Mouse (Mus musculus) midbrain, embryonic 12.5 days (tissue): ENCODE measurements around the gene 4930505A04Rik. TPM values are rescaled to one million over a fixed set of nuclear protein-coding genes. Genes with fewer than 3 reads are reported as not detected.
A peak's percentile ranks its signal among the peaks of the same experiment; 100 is the strongest.

ENCODE experiments used
- ATAC-seq: fragments of 200-750 bp; cut with Nextera tagmentation; 2 replicates; pipeline ENCODE4 v1.8.0; 2017; ENCODE audit warnings: low read depth, moderate TSS enrichment, moderate library complexity; ENCODE audit not compliant: low FRiP score
- H3K27ac ChIP-seq: fragments of 300-500 bp; sonication (generic); replicated peaks from 2 replicates; pipeline ENCODE4 v1.5.1; 2016; ENCODE audit warnings: mild to moderate bottlenecking
- H3K27me3 ChIP-seq: fragments of 300-500 bp; sonication (generic); 2 replicates; pipeline ENCODE4 v1.6.1; 2016; ENCODE audit warnings: mild to moderate bottlenecking
- H3K36me3 ChIP-seq: fragments of 300-500 bp; sonication (generic); 2 replicates; pipeline ENCODE4 v1.6.1; 2016
- H3K4me1 ChIP-seq: fragments of 300-500 bp; sonication (generic); 2 replicates; pipeline ENCODE4 v1.6.1; 2016
- H3K4me2 ChIP-seq: fragments of 300-500 bp; sonication (generic); replicated peaks from 2 replicates; pipeline ENCODE4 v1.6.1; 2016; ENCODE audit warnings: mild to moderate bottlenecking, moderate library complexity
- H3K4me3 ChIP-seq: fragments of 300-500 bp; sonication (generic); 2 replicates; pipeline ENCODE4 v1.5.1; 2016; ENCODE audit warnings: mild to moderate bottlenecking
- H3K9ac ChIP-seq: fragments of 300-500 bp; sonication (generic); replicated peaks from 2 replicates; pipeline ENCODE4 v1.6.1; 2016; ENCODE audit warnings: mild to moderate bottlenecking, moderate library complexity
- H3K9me3 ChIP-seq: fragments of 300-500 bp; sonication (generic); 2 replicates; pipeline ENCODE4 v1.6.1; 2016; ENCODE audit warnings: mild to moderate bottlenecking
- WGBS: fragments of 180-500 bp; shearing (Covaris S2); methylation state at CpG from one replicate; pipeline ENCODE4 v1.1.7; 2016; 5-methylcytosine and 5-hydroxymethylcytosine counted together
- polyA plus RNA-seq: library from polyadenylated mRNA; unstranded; fragments of >200 nt; fragmentation: Nextera tagmentation; extraction: Ambion mirVana; gene quantifications from 2 replicates; pipeline ENCODE4 v1.2.1, GENCODE M21; 2016

4930505A04Rik gene
- polyA plus RNA-seq: not detected in 2 replicates

DNA sequence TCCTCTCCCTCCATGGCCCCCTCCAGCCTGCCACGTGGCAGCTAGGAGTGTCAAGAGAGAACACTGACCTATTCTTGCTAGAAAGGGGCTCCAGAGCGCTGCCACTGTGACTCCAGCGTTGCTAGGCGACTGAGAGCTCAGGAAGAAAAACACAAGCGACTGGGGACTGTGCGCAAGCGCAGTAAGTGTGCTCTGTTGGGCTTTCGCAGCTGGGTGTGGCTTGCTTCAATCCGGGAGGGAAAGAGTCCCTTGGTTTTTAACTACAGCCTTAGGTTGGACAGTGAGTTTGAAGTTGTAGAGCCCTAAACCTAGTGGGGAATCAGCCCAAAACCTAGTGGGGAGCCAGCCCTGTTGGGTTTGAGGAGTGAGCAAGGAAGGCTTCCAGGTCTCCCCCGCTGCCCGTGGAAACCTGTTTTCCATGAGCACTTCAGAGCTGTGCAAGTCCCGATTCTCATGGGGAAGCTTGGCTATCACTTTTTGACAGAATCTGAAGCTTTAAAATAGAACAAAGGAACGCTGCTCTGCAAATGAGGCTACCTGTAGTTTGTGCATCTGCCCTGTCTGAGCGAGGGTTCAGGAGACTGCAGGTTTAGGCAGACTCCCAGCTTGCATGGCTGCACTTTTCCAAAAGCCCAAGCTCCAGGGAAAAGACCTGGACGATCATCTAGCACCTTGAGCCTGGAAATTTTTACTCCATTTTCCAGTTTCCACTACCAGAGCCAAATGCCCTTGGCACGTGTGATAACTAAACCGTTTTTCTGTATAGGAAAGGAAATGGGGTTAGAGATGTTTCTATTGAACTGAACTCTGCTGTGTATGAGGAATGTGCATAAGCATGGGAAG is at the start of gene 4930505A04Rik:
4930505A04Rik (minus strand) TSS at position 77 of the 843 bp plus-strand sequence.
- peak within 1 kb of the TSS; percentile 65; the same call in 1 of the 2 replicates for H3K9ac ChIP-seq
- no peaks in the 10 kb centered on the region for H3K36me3 ChIP-seq
- peaks cover 11% of the 10 kb centered on the region; the same call in 1 of the 2 replicates for H3K4me1 ChIP-seq
- no peaks in the 10 kb centered on the region for H3K9me3 ChIP-seq
- H3K4me2 ChIP-seq: peak within 1 kb of the TSS; percentile 68
- ATAC-seq: peak; percentile 99
- 11% methylated on average over 17 of the region's 17 CpGs for WGBS
- peaks cover 13% of the 10 kb centered on the region; the same call in 1 of the 2 replicates for H3K27me3 ChIP-seq
- peak within 1 kb of the TSS; percentile 50 for H3K4me3 ChIP-seq
- H3K27ac ChIP-seq: no peak within 1 kb of the TSS

GRCm38 (mm10) chr11:30517133-30517532 is 45.5 kb upstream of the 4930505A04Rik start:
- no peaks in the 10 kb centered on the region for H3K9me3 ChIP-seq
- no peak overlapping the region for H3K9ac ChIP-seq
- no peaks in the 10 kb centered on the region for H3K27me3 ChIP-seq
- no peak overlapping the region for H3K4me3 ChIP-seq
- H3K4me1 ChIP-seq: no peaks in the 10 kb centered on the region
- ATAC-seq: no peak
- H3K36me3 ChIP-seq: no peaks in the 10 kb centered on the region
- WGBS: 82% methylated on average over 2 of the region's 2 CpGs
- no peak overlapping the region for H3K4me2 ChIP-seq
- H3K27ac ChIP-seq: no peak overlapping the region

DNA sequence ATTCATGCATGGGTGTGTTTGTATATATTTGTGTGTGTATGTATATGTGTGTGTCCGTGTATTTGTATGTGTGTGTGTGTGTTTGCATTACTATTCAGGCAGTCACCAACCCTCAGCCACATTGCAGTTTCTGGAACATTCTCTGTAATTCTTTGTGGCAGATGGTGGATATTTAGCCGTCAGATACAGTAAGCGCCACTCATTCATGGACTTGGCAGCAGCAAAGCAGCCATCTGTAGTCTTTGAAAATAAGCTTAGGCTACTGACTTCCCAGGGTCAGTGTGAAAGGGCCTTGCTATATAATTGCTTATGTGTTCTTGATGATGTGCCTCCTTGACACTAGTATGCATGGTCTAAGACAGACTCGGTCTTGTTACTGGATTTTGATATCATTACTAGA is 36.6 kb upstream of the 4930505A04Rik start:
- WGBS: 92% methylated on average over 4 of the region's 4 CpGs
- H3K36me3 ChIP-seq: no peaks in the 10 kb centered on the region
- ATAC-seq: no peak
- H3K9ac ChIP-seq: no peak overlapping the region
- H3K4me3 ChIP-seq: no peak overlapping the region
- no peaks in the 10 kb centered on the region for H3K27me3 ChIP-seq
- no peaks in the 10 kb centered on the region for H3K4me1 ChIP-seq
- H3K9me3 ChIP-seq: no peaks in the 10 kb centered on the region
- no peak overlapping the region for H3K4me2 ChIP-seq
- no peak overlapping the region for H3K27ac ChIP-seq

- H3K4me3 ChIP-seq: no peak overlapping the region
- H3K9ac ChIP-seq: no peak overlapping the region
- ATAC-seq: no peak
- H3K9me3 ChIP-seq: no peaks in the 10 kb centered on the region
- WGBS: 68% methylated on average over 3 of the region's 3 CpGs
- H3K4me2 ChIP-seq: no peak overlapping the region
- no peaks in the 10 kb centered on the region for H3K4me1 ChIP-seq
- H3K27me3 ChIP-seq: no peaks in the 10 kb centered on the region
- H3K36me3 ChIP-seq: no peaks in the 10 kb centered on the region
- H3K27ac ChIP-seq: no peak overlapping the region
Observed at GRCm38 (mm10) chr11:30498738-30499355, 27.2 kb upstream of the 4930505A04Rik start.

GRCm38 (mm10) chr11:30497151-30497550 is 25.5 kb upstream of the 4930505A04Rik start:
- Histone ChIP-seq H3K4me3 (no peak overlapping the region), H3K9me3 (no peaks in the 10 kb centered on the region), H3K27me3 (no peaks in the 10 kb centered on the region), H3K4me1 (no peaks in the 10 kb centered on the region), H3K9ac (no peak overlapping the region), H3K27ac (no peak overlapping the region), H3K36me3 (no peaks in the 10 kb centered on the region), H3K4me2 (no peak overlapping the region)
- WGBS: 55% methylated on average over 2 of the region's 2 CpGs
- no peak for ATAC-seq

- H3K4me3 ChIP-seq: no peak overlapping the region
- ATAC-seq: no peak
- no peaks in the 10 kb centered on the region for H3K9me3 ChIP-seq
- H3K4me2 ChIP-seq: no peak overlapping the region
- H3K27ac ChIP-seq: no peak overlapping the region
- no peaks in the 10 kb centered on the region for H3K4me1 ChIP-seq
- no peak overlapping the region for H3K9ac ChIP-seq
- no peaks in the 10 kb centered on the region for H3K36me3 ChIP-seq
- no peaks in the 10 kb centered on the region for H3K27me3 ChIP-seq
Observed at GRCm38 (mm10) chr11:30491515-30492260, 20.1 kb upstream of the 4930505A04Rik start.

- no peak for ATAC-seq
- Histone ChIP-seq H3K9ac (no peak overlapping the region), H3K36me3 (no peaks in the 10 kb centered on the region), H3K4me1 (no peaks in the 10 kb centered on the region), H3K27ac (no peak overlapping the region), H3K9me3 (no peaks in the 10 kb centered on the region), H3K4me2 (no peak overlapping the region), H3K4me3 (no peak overlapping the region), H3K27me3 (no peaks in the 10 kb centered on the region)
- 77% methylated on average over 9 of the region's 10 CpGs for WGBS
Observed at GRCm38 (mm10) chr11:30488183-30488582, 16.6 kb upstream of the 4930505A04Rik start.

- no peak for ATAC-seq
- Histone ChIP-seq H3K4me1 (no peaks in the 10 kb centered on the region), H3K27ac (no peak overlapping the region), H3K9ac (no peak overlapping the region), H3K4me2 (no peak overlapping the region), H3K9me3 (no peaks in the 10 kb centered on the region), H3K36me3 (no peaks in the 10 kb centered on the region), H3K4me3 (no peak overlapping the region), H3K27me3 (no peaks in the 10 kb centered on the region)
- 94% methylated on average over 4 of the region's 4 CpGs for WGBS
Observed at GRCm38 (mm10) chr11:30483286-30483685, 11.7 kb upstream of the 4930505A04Rik start.

- no peaks in the 10 kb centered on the region for H3K9me3 ChIP-seq
- H3K27ac ChIP-seq: no peak overlapping the region
- H3K27me3 ChIP-seq: peaks cover 13% of the 10 kb centered on the region; the same call in 1 of the 2 replicates
- H3K4me1 ChIP-seq: peaks cover 11% of the 10 kb centered on the region; the same call in 1 of the 2 replicates
- peak; percentile 14; the same call in 1 of the 2 replicates for ATAC-seq
- 75% methylated on average over 8 of the region's 8 CpGs for WGBS
- H3K9ac ChIP-seq: no peak overlapping the region
- H3K4me2 ChIP-seq: peak overlapping the region; percentile 68; the same call in 1 of the 2 replicates
- no peaks in the 10 kb centered on the region for H3K36me3 ChIP-seq
- H3K4me3 ChIP-seq: no peak overlapping the region
Observed at GRCm38 (mm10) chr11:30471187-30471586, 440 bp downstream of the 4930505A04Rik start.

- no peak overlapping the region for H3K9ac ChIP-seq
- no peak overlapping the region for H3K27ac ChIP-seq
- no peaks in the 10 kb centered on the region for H3K27me3 ChIP-seq
- ATAC-seq: no peak
- H3K9me3 ChIP-seq: no peaks in the 10 kb centered on the region
- 93% methylated on average over 4 of the region's 4 CpGs for WGBS
- H3K4me3 ChIP-seq: no peak overlapping the region
- no peaks in the 10 kb centered on the region for H3K36me3 ChIP-seq
- no peak overlapping the region for H3K4me2 ChIP-seq
- no peaks in the 10 kb centered on the region for H3K4me1 ChIP-seq
Observed at GRCm38 (mm10) chr11:30454331-30454730, 17.3 kb downstream of the 4930505A04Rik start.

DNA sequence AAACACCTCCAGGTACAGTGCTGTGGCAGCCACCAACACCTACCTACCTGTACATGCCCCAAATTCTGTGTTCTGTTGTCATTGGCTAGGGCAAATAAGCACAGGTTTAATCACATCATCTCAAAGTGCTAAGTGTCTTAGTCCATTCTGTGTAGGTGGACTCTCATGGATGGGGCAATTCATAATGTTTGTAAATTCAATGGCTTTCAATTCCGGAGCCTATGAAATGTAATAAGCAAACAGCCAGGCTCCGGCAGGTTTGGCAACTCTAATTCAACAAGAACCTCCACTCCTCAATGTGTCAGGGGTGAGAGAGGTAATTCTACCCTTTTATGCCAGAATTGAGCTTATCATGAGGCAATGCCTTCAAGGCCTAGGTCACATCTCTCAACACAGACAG is 23.5 kb downstream of the 4930505A04Rik start:
- Histone ChIP-seq H3K9me3 (no peaks in the 10 kb centered on the region), H3K9ac (no peak overlapping the region), H3K4me1 (no peaks in the 10 kb centered on the region), H3K36me3 (no peaks in the 10 kb centered on the region), H3K4me2 (no peak overlapping the region), H3K4me3 (no peak overlapping the region), H3K27me3 (no peaks in the 10 kb centered on the region), H3K27ac (no peak overlapping the region)
- ATAC-seq: no peak
- 94% methylated on average over 2 of the region's 2 CpGs for WGBS

DNA sequence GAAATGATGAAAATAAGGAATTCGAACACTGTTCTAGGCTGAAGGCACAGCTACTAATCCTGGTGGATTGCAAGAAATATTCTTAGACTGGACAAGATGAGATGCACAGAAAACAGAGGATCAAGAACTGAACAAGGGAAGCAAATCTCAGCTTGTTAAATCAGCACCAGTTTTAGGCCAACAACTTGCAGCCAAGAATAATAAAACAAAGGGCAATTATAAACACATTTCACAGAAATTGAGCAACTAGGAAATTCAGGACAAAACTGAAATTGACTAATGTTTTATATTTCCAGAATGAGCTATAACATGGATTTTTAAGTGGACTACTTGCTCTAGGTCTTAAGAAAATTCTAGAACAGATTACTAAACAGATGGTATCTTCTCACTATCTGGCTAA is 24.1 kb downstream of the 4930505A04Rik start:
- Histone ChIP-seq H3K36me3 (no peaks in the 10 kb centered on the region), H3K9ac (no peak overlapping the region), H3K4me2 (no peak overlapping the region), H3K27me3 (no peaks in the 10 kb centered on the region), H3K27ac (no peak overlapping the region), H3K9me3 (no peaks in the 10 kb centered on the region), H3K4me1 (no peaks in the 10 kb centered on the region), H3K4me3 (no peak overlapping the region)
- WGBS: 91% methylated on average over 1 of the region's 1 CpGs
- no peak for ATAC-seq
